Mouse (Mus musculus) liver, embryonic 16.5 days (tissue): ENCODE measurements around the gene Tmem92. TPM values are rescaled to one million over a fixed set of nuclear protein-coding genes. Genes with fewer than 3 reads are reported as not detected.

ENCODE experiments used
- ATAC-seq: fragments of 200-750 bp; cut with Nextera tagmentation; 2 replicates; pipeline ENCODE4 v1.8.0; 2017; ENCODE audit warnings: low read depth, mild to moderate bottlenecking, moderate number of reproducible peaks, moderate library complexity
- H3K27ac ChIP-seq: fragments of 300-500 bp; sonication (generic); 2 replicates; pipeline ENCODE4 v1.5.1; 2014; ENCODE audit warnings: mild to moderate bottlenecking, low read length
- H3K27me3 ChIP-seq: fragments of 300-500 bp; sonication (generic); 2 replicates; pipeline ENCODE4 v1.6.1; 2014; ENCODE audit warnings: low read depth, low read length, mixed read lengths; ENCODE audit not compliant: control insufficient read depth, insufficient read depth
- H3K36me3 ChIP-seq: fragments of 300-500 bp; sonication (generic); 2 replicates; pipeline ENCODE4 v1.6.1; 2014; ENCODE audit warnings: mild to moderate bottlenecking; ENCODE audit not compliant: control insufficient read depth, insufficient read depth
- H3K4me1 ChIP-seq: fragments of 300-500 bp; sonication (generic); 2 replicates; pipeline ENCODE4 v1.6.1; 2014; ENCODE audit warnings: low read depth, low read length, mixed read lengths; ENCODE audit not compliant: control insufficient read depth
- H3K4me2 ChIP-seq: fragments of 300-500 bp; sonication (generic); 2 replicates; pipeline ENCODE4 v1.6.1; 2014; ENCODE audit warnings: low read depth, low read length, mixed read lengths
- H3K4me3 ChIP-seq: fragments of 300-500 bp; sonication (generic); 2 replicates; pipeline ENCODE4 v1.5.1; 2014; ENCODE audit warnings: low read depth, mild to moderate bottlenecking, low read length
- H3K9ac ChIP-seq: fragments of 300-500 bp; sonication (generic); 2 replicates; pipeline ENCODE4 v1.6.1; 2014; ENCODE audit warnings: low read depth, low read length
- H3K9me3 ChIP-seq: fragments of 300-500 bp; sonication (generic); replicated peaks from 2 replicates; pipeline ENCODE4 v1.6.1; 2016; ENCODE audit warnings: low read length; ENCODE audit not compliant: control insufficient read depth
- WGBS: fragments of 180-500 bp; shearing (Covaris S2); extraction: QIAGEN DNeasy Blood & Tissue Kit; methylation state at CpG from one replicate; pipeline ENCODE4 v1.1.7; 2014; ENCODE audit not compliant: insufficient replicate concordance; 5-methylcytosine and 5-hydroxymethylcytosine counted together
- polyA plus RNA-seq: library from polyadenylated mRNA; unstranded; fragments of >200 nt; fragmentation: Nextera tagmentation; extraction: Ambion mirVana; gene quantifications from 2 replicates; pipeline ENCODE4 v1.2.1, GENCODE M21; 2015

The Tmem92 gene
- polyA plus RNA-seq, 1 experiment from 2014 or later, result not detected

DNA sequence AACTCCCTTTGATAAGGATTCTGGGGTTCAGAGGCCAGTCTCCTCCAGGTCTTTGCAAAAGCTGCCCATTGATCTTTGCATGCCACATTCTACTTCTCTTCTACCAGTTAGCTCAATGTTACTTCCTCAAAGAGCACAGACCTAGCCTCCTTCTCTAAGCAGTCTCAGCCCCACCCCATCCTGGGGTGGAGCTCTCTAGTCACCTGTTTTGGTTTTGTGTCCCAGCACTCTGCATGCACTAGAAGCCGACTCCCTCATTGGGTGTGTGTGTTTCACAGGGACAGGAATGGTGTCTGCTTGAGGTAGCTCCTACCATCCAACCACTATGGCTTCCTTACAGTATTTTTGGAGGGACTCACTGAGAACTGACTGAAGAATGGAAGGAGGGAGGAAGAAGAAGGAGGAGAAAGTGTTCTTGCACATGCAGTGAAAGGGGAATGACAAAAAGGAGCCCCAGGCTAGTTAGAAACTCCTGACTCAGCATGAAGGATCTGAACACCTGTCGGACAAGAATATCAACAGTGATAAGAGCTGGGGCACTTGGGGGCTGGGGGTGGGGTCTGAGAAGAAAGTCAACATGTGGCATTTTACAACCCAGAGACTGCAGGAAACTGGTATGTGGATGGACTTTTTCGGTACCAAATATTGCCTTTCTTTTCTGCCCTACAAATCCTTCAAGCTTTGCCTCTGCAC lies 10.0 kb downstream of the Tmem92 start:
- Histone ChIP-seq H3K27ac (no peak overlapping the region), H3K36me3 (no peaks in the 10 kb centered on the region), H3K4me1 (no peaks in the 10 kb centered on the region), H3K9ac (no peak overlapping the region), H3K9me3 (no peaks in the 10 kb centered on the region), H3K4me3 (no peak overlapping the region), H3K4me2 (no peak overlapping the region), H3K27me3 (no peaks in the 10 kb centered on the region)
- no peak for ATAC-seq
- WGBS, result 48% methylated on average over 3 of the region's 3 CpGs

DNA sequence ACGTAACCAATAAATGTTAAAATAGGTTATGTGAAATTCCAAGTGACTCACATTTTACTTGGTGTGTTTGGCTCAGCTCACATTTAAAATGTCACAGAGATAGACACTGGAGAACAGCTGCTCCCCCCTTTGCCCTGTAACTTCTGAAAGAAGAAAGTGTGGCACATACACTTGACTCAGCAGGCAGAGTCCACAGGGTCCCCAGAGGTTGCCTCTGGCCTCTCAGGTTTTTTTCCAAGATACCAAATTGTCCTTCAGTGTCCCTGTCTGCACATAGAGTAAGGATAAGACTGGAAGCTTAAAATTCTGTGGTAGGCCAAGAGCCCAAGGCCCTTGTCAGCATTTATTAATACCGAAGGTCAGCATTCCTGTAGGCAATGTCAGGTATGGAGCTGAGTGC lies 15.3 kb downstream of the Tmem92 start:
- no peak overlapping the region for H3K4me2 ChIP-seq
- ATAC-seq, result no peak
- WGBS, result 69% methylated on average over 2 of the region's 2 CpGs
- no peaks in the 10 kb centered on the region for H3K27me3 ChIP-seq
- no peak overlapping the region for H3K4me3 ChIP-seq
- no peak overlapping the region for H3K9ac ChIP-seq
- H3K27ac ChIP-seq, result no peak overlapping the region
- no peaks in the 10 kb centered on the region for H3K9me3 ChIP-seq
- H3K36me3 ChIP-seq, result no peaks in the 10 kb centered on the region
- H3K4me1 ChIP-seq, result no peaks in the 10 kb centered on the region

DNA sequence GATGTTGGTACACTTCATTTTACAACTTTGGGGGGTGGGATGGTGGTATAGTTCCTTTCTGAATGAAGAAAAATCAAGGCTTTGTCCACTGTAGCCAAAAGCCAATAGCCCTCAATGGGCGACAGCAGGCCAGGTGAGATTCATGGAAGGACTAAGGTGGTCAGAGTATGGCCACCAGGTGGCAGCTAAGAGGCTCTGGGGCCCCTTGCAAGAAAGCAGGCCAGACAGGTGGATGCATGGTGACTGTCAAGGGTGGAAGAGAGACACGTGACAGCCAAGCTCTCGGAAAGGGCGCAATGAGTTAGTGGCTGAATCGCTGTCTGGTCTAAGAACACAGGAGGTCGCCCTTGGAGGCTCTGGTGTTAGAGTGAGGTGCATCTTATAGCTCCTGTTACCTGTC lies 19.7 kb downstream of the Tmem92 start:
- no peak overlapping the region for H3K9ac ChIP-seq
- H3K27me3 ChIP-seq, result no peaks in the 10 kb centered on the region
- H3K4me3 ChIP-seq, result no peak overlapping the region
- no peak for ATAC-seq
- no peaks in the 10 kb centered on the region for H3K4me1 ChIP-seq
- WGBS, result 33% methylated on average over 6 of the region's 6 CpGs
- no peak overlapping the region for H3K27ac ChIP-seq
- H3K9me3 ChIP-seq, result no peaks in the 10 kb centered on the region
- H3K4me2 ChIP-seq, result no peak overlapping the region
- no peaks in the 10 kb centered on the region for H3K36me3 ChIP-seq

DNA sequence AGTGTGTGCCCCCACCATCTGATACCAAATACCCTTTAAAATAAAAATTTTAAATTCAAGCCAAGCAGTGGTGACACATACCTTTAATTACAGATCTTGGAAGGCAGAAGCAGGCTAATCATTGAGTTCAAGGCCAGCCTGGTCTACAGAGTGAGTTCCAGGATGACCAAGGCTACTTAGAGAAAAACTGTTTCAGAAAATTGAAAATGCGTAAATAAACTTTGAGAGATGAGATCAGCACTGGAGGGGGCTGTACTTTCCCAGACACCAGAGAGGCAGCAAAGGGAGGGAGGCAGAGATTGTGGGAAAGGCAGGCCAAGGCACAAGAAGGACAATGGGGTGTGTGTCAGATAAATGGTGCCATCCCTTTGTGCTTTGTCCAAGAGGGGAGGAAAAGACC lies 20.2 kb downstream of the Tmem92 start:
- H3K4me2 ChIP-seq, result no peak overlapping the region
- no peak overlapping the region for H3K4me3 ChIP-seq
- no peak for ATAC-seq
- no peaks in the 10 kb centered on the region for H3K27me3 ChIP-seq
- no peak overlapping the region for H3K9ac ChIP-seq
- 61% methylated on average over 1 of the region's 1 CpGs for WGBS
- no peaks in the 10 kb centered on the region for H3K36me3 ChIP-seq
- no peaks in the 10 kb centered on the region for H3K4me1 ChIP-seq
- no peaks in the 10 kb centered on the region for H3K9me3 ChIP-seq
- H3K27ac ChIP-seq, result no peak overlapping the region

DNA sequence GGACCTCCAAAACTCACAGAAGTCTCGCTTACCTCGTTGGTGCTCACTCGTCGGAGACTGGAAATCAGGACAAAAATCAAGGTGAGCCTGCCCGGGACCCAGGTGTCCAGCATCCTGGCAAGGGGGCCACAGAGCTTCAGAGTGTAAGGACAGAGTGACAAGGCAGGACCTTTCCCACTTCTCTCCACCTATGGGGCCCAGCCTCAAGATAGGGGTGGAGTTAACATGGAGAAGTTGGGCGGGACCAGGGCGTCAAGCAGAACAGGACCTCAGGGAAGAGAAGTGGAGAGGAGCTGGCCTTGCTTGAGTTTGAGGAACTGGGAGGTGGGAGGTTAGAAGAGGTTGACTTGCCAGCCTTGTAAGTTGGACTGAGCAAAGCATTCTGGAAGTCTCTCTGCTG lies 21.7 kb downstream of the Tmem92 start:
- WGBS, result 57% methylated on average over 7 of the region's 7 CpGs
- H3K9me3 ChIP-seq, result no peaks in the 10 kb centered on the region
- H3K4me1 ChIP-seq, result no peaks in the 10 kb centered on the region
- no peaks in the 10 kb centered on the region for H3K27me3 ChIP-seq
- no peak overlapping the region for H3K27ac ChIP-seq
- no peak overlapping the region for H3K4me2 ChIP-seq
- H3K9ac ChIP-seq, result no peak overlapping the region
- H3K36me3 ChIP-seq, result no peaks in the 10 kb centered on the region
- no peak for ATAC-seq
- no peak overlapping the region for H3K4me3 ChIP-seq

DNA sequence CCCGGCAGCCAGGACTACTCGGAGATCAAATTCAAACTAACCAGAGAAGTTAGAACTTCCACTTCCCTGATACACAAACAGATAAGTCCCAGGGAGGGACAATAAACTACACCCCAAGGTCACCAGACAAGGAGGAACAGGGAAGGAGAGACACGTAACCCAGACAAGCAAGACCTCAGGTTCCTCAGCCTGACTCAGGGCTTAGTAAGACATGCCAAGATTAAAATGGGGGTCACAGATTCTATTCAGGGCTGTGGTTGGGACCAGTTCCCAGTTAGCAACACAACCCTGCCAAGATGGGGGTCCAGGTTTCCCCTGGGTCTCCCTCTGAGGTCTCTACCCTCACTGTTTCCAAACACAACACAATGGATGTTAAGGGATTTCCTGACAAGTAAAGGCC lies 22.1 kb downstream of the Tmem92 start:
- Histone ChIP-seq H3K27me3 (no peaks in the 10 kb centered on the region), H3K27ac (no peak overlapping the region), H3K9ac (no peak overlapping the region), H3K4me2 (no peak overlapping the region), H3K4me3 (no peak overlapping the region), H3K4me1 (no peaks in the 10 kb centered on the region), H3K9me3 (no peaks in the 10 kb centered on the region), H3K36me3 (no peaks in the 10 kb centered on the region)
- WGBS, result 35% methylated on average over 3 of the region's 3 CpGs
- ATAC-seq, result no peak

DNA sequence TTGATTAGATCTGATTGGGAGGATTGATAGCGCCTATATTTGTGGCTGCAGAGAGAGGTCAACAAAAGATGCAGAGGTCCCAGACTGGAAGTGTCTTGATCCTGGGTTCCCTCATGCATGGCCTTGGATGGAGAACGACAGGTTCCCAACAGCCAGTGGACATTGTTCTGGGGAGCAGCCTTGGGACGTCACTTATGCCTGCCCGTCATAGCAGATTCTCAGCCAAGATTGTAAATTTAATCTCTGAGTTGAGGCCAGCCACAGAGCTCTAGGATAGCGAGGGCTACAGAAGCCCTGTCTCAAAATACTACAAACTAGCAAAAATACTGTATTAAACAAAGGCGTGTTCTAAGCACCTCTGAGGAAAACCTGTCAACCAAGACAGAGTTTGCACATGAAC lies 22.6 kb downstream of the Tmem92 start:
- no peak overlapping the region for H3K27ac ChIP-seq
- WGBS, result 53% methylated on average over 6 of the region's 6 CpGs
- H3K9me3 ChIP-seq, result no peaks in the 10 kb centered on the region
- no peaks in the 10 kb centered on the region for H3K36me3 ChIP-seq
- H3K27me3 ChIP-seq, result no peaks in the 10 kb centered on the region
- H3K9ac ChIP-seq, result no peak overlapping the region
- no peak overlapping the region for H3K4me3 ChIP-seq
- no peaks in the 10 kb centered on the region for H3K4me1 ChIP-seq
- no peak for ATAC-seq
- no peak overlapping the region for H3K4me2 ChIP-seq

DNA sequence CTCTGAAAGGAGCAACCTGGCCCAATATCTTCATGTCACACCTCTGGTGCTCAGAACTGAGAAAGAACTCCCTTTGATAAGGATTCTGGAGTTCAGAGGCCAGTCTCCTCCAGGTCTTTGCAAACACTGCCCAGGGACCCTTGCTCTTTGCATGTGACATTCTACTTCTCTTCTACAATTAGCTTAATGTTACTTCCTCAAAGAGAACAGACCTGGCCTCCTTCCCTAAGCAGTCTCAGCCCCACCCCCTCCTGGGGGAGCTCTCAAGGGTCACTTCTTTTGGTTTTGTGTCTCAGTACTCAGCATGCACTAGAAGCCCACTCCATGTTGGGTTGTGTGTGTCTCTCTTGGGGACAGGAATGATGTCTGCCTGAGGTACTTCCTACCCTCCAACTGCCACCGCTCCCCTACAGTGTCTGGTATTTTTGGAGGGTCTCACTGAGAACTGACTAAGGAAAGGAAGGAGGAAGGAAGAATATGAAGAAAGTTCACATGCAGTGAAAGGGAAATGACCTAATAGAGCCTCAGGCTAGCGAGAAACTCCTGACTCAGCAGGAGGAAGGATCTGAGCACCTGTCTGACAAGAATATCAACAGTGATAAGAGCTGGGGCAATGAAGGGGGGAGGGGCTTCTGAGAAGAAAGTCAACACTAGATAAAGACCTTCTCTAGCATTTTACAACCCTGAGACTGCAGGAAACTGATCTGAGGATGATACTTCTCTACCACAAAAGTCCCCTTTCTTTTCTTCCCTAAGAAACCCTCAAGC lies 29.4 kb downstream of the Tmem92 start:
- Histone ChIP-seq H3K9ac (no peak overlapping the region), H3K9me3 (no peaks in the 10 kb centered on the region), H3K4me3 (no peak overlapping the region), H3K4me2 (no peak overlapping the region), H3K4me1 (no peaks in the 10 kb centered on the region), H3K36me3 (no peaks in the 10 kb centered on the region), H3K27me3 (no peaks in the 10 kb centered on the region), H3K27ac (no peak overlapping the region)
- WGBS, result 7% methylated on average over 2 of the region's 2 CpGs
- ATAC-seq, result no peak

DNA sequence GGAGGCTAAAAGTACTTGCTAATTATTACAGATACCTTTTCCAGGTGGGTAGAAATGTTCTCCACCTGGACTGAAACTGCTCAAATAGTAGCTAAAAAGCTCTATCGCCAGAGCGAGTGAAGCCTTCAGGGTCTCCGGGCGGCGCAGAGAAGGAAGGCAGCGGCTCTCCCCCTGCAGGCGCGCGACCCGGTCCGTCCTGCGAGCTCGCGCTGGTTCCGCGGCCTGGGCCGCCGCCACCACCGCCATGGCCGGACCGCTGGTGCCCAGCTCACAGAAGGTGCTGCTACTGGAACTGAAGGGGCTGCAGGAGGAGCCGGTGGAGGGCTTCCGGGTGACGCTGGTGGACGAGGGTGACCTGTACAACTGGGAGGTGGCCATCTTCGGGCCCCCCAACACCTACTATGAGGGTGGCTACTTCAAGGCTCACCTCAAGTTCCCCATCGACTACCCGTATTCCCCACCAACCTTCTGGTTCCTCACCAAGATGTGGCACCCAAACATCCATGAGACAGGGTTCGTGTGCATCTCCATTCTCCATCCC lies 40.7 kb downstream of the Tmem92 start, which contains the start of gene Cdc34b:
TSS of gene Cdc34b (plus strand) at position 51 of the 541 bp plus-strand sequence.
- Histone ChIP-seq H3K27me3 (no peaks in the 10 kb centered on the region), H3K4me2 (no peak within 1 kb of the TSS), H3K9ac (no peak within 1 kb of the TSS), H3K27ac (no peak within 1 kb of the TSS), H3K9me3 (no peaks in the 10 kb centered on the region), H3K4me3 (no peak within 1 kb of the TSS), H3K4me1 (no peaks in the 10 kb centered on the region), H3K36me3 (no peaks in the 10 kb centered on the region)
- no peak for ATAC-seq
- WGBS, result 73% methylated on average over 29 of the region's 29 CpGs
